Mouse (Mus musculus) thymus, adult 2 months (tissue): ENCODE results near the gene Tecta. TPM values are rescaled to one million over a fixed set of nuclear protein-coding genes. Genes with fewer than 3 reads are reported as not detected.

Source experiments
- DNase-seq: peaks from one replicate; pipeline ENCODE4 v3.0.0; 2021
- H3K27ac ChIP-seq: fragments of 200-500 bp; 2 replicates; pipeline ENCODE4 v1.5.1; 2012; ENCODE audit warnings: low read length, control low read depth; ENCODE audit not compliant: control insufficient read depth, insufficient read depth
- H3K27me3 ChIP-seq: fragments of 200-500 bp; 2 replicates; pipeline ENCODE4 v1.6.1; 2012; ENCODE audit warnings: mild to moderate bottlenecking, low read length, moderate library complexity, mixed read lengths; ENCODE audit not compliant: control insufficient read depth, insufficient read depth
- H3K36me3 ChIP-seq: fragments of 200-500 bp; 2 replicates; pipeline ENCODE4 v1.6.1; 2012; ENCODE audit warnings: mild to moderate bottlenecking, low read length, moderate library complexity; ENCODE audit not compliant: control insufficient read depth, insufficient read depth
- H3K4me1 ChIP-seq: fragments of 200-500 bp; replicated peaks from 2 replicates; pipeline ENCODE4 v1.6.1; 2012; ENCODE audit warnings: low read length; ENCODE audit not compliant: control insufficient read depth, insufficient read depth
- H3K4me3 ChIP-seq: fragments of 200-500 bp; 2 replicates; pipeline ENCODE4 v1.5.1; 2012; ENCODE audit warnings: mild to moderate bottlenecking, low read length, control low read depth, moderate library complexity; ENCODE audit not compliant: control insufficient read depth, insufficient read depth
- CTCF ChIP-seq: fragments of 200-500 bp; IDR thresholded peaks from 2 replicates; pipeline ENCODE4 v1.5.1; 2012; ENCODE audit warnings: mild to moderate bottlenecking, control low read depth, low read length, moderate library complexity, borderline replicate concordance; ENCODE audit not compliant: control insufficient read depth, poor library complexity, insufficient read depth; ENCODE audit errors: extremely low read depth
- POLR2A ChIP-seq: fragments of 200-500 bp; IDR thresholded peaks from 2 replicates; pipeline ENCODE4 v1.6.1; 2012; ENCODE audit warnings: mild to moderate bottlenecking, low read length, control low read depth, moderate library complexity; ENCODE audit not compliant: control insufficient read depth, poor library complexity, insufficient read depth; ENCODE audit errors: extremely low read depth
- whole genome bisulfite sequencing: fragments of 180-500 bp; shearing (Covaris S2); methylation state at CpG from one replicate; pipeline ENCODE4 v1.1.7; 2018; 5-methylcytosine and 5-hydroxymethylcytosine counted together
- polyA plus RNA-seq: library from polyadenylated mRNA; depleted of rRNA; stranded (reverse); fragments of >200 nt; gene quantifications from 2 replicates; pipeline ENCODE4 v1.2.3, GENCODE M21; 2012

Tecta gene
- polyA plus RNA-seq, 1 experiment = 0.35 TPM

- Histone ChIP-seq H3K4me1 (no peaks in the 10 kb centered on the region), H3K4me3 (no peak overlapping the region), H3K27me3 (no peaks in the 10 kb centered on the region), H3K36me3 (peaks cover 35% of the 10 kb centered on the region), H3K27ac (no peak overlapping the region)
- 96% methylated on average over 12 of the region's 12 CpGs for WGBS
- TF ChIP-seq POLR2A (no peak), CTCF (no peak)
- DNase-seq = no peak
Measured at GRCm38 (mm10) chr9:42413345-42413744, 13.6 kb upstream of the Tecta start.

DNA sequence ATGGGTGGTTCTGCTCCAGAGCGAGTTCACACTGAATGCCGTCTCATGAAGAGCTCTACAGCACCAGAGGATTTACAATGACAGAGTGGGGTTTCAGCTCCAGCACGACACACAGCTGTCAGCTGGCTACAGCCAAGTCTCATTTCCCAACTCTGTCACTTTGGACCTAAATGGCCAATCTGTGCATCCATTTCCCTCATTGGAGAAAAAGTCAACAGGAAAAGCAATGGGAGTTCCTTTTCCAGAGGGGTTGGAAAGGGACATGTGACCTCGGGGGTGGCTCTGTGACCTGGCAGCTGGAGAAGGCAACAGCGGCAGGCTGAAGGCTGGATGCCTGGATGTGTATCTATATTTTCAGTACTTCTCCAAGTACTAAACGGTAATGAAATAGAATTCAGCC lies 11.6 kb upstream of the Tecta start:
- WGBS = 97% methylated on average over 6 of the region's 6 CpGs
- DNase-seq = no peak

DNA sequence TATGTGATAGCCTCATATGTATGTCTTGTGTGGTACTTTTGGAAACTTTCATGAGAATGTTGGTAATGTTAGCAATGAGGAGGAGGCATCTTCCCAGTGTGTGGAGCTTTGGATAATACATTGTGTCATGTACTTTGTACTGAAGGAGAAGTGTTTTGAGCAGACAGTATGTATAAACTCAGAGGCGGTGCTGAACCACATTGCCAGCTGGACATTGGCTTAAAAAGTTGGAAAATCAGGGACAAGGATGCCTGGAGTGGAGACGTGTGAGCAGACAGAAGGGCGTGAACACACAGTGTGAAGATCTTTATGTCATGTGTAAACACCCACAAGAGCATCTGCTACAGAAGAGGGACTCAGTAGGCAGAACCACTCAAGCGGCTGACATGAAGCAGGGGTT lies 6.0 kb upstream of the Tecta start:
- WGBS = 98% methylated on average over 4 of the region's 4 CpGs
- Histone ChIP-seq H3K4me1 (peaks cover 3% of the 10 kb centered on the region; the same call in 1 of the 2 replicates), H3K27ac (no peak overlapping the region), H3K27me3 (no peaks in the 10 kb centered on the region), H3K4me3 (no peak overlapping the region), H3K36me3 (no peaks in the 10 kb centered on the region)
- no peak for DNase-seq
- no peak for TF ChIP-seq POLR2A
- no peak for TF ChIP-seq CTCF

More for the DNA sequence above, 11.6 kb upstream of the Tecta start:
- Histone ChIP-seq H3K4me3 (no peak overlapping the region), H3K27ac (no peak overlapping the region), H3K4me1 (peaks cover 3% of the 10 kb centered on the region; the same call in 1 of the 2 replicates), H3K36me3 (peaks cover 24% of the 10 kb centered on the region), H3K27me3 (no peaks in the 10 kb centered on the region)
- TF ChIP-seq POLR2A (no peak), CTCF (no peak)

- DNase-seq = no peak
- Histone ChIP-seq H3K4me3 (no peak overlapping the region), H3K27me3 (no peaks in the 10 kb centered on the region), H3K27ac (no peak overlapping the region), H3K36me3 (no peaks in the 10 kb centered on the region), H3K4me1 (peaks cover under 1% of the 10 kb centered on the region; the same call in 1 of the 2 replicates)
- 94% methylated on average over 6 of the region's 6 CpGs for WGBS
- no peak for TF ChIP-seq POLR2A
- TF ChIP-seq CTCF = no peak
Measured at GRCm38 (mm10) chr9:42401486-42401885, 1.8 kb upstream of the Tecta start.

- DNase-seq = no peak
- no peaks in the 10 kb centered on the region for H3K4me1 ChIP-seq
- no peaks in the 10 kb centered on the region for H3K27me3 ChIP-seq
- no peak overlapping the region for H3K27ac ChIP-seq
- 66% methylated on average over 2 of the region's 2 CpGs for WGBS
- H3K36me3 ChIP-seq = no peaks in the 10 kb centered on the region
- TF ChIP-seq CTCF = no peak
- no peak for TF ChIP-seq POLR2A
- H3K4me3 ChIP-seq = no peak overlapping the region
Measured at GRCm38 (mm10) chr9:42396141-42396540, 3.6 kb downstream of the Tecta start.

DNA sequence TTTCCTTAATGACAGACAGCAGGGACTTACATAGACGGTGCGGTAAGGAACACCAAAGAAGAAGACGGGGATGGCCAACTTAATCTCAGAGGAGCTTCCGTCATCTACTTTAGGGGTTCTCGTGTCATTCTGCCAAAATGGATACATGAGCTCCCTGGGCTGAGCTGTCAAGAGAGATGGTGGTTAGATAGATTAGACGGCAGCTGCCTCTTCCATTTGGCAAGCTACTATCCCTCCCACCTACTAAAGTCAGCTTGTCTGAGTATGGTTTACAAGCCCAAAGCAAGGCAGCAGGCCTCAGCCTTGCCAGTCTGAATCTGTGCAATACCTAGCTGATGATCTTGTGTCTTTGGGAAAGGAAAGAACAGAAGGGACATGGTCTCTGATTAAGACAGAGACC lies 4.8 kb downstream of the Tecta start:
- Histone ChIP-seq H3K27ac (no peak overlapping the region), H3K4me3 (no peak overlapping the region), H3K36me3 (no peaks in the 10 kb centered on the region), H3K4me1 (no peaks in the 10 kb centered on the region), H3K27me3 (no peaks in the 10 kb centered on the region)
- TF ChIP-seq POLR2A (no peak), CTCF (no peak)
- no peak for DNase-seq
- WGBS = 97% methylated on average over 6 of the region's 6 CpGs

- Histone ChIP-seq H3K27me3 (no peaks in the 10 kb centered on the region), H3K4me3 (no peak overlapping the region), H3K27ac (no peak overlapping the region), H3K36me3 (no peaks in the 10 kb centered on the region), H3K4me1 (no peaks in the 10 kb centered on the region)
- no peak for TF ChIP-seq POLR2A
- no peak for TF ChIP-seq CTCF
- 93% methylated on average over 8 of the region's 8 CpGs for WGBS
- no peak for DNase-seq
Measured at GRCm38 (mm10) chr9:42394321-42394720, 5.4 kb downstream of the Tecta start.
